Mouse (Mus musculus) neutrophil, adult 83 days (primary cell): Measurements from ENCODE around the gene Prss33. TPM values are rescaled to one million over a fixed set of nuclear protein-coding genes. Genes with fewer than 3 reads are reported as not detected.

Experiments
- total RNA-seq, 2 experiments: library from RNA; stranded (reverse); gene quantifications; one replicate each; pipeline ENCODE4 v1.2.4; 2023

Gene Prss33
- total RNA-seq = not detected

GRCm38 (mm10) chr17:23836006-23836575 lies at the start of gene Prss33:
Prss33 (minus strand) TSS chr17:23836056.

GRCm38 (mm10) chr17:23880576-23880975 lies 44.7 kb upstream of the Prss33 start, which contains the start of the genes Dcpp1 and Dcpp2:
Dcpp1 (plus strand) TSS chr17:23880876.
Dcpp2 (plus strand) TSS chr17:23880880.

GRCm38 (mm10) chr17:23867756-23868155 lies 31.9 kb upstream of the Prss33 start, which contains the start of gene Prss21:
Prss21 (plus strand) TSS chr17:23868056.

GRCm38 (mm10) chr17:23843812-23844273 lies 8.0 kb upstream of the Prss33 start, which contains the start of the genes Prss32 and Prss41:
Prss32 (plus strand) TSS chr17:23843855.
Prss41 (minus strand) TSS chr17:23844172.

GRCm38 (mm10) chr17:23829064-23829619 lies 6.7 kb downstream of the Prss33 start, which contains the start of gene Elob:
Elob (minus strand) TSS chr17:23829136.

GRCm38 (mm10) chr17:23790269-23791078 lies 45.4 kb downstream of the Prss33 start, which contains the start of gene Srrm2:
Srrm2 (plus strand) TSS chr17:23790532.

GRCm38 (mm10) chr17:23785561-23786471 lies 50.0 kb downstream of the Prss33 start, which contains the start of gene Flywch2:
Flywch2 (minus strand) TSS chr17:23786081.

Other genes starting within 250 kb of the Prss33 start
- gene Zfp13, start 236.6 kb downstream of the Prss33 start, total RNA-seq = under 1 TPM in 1 of 2 experiments, not detected in 1; 0.24 TPM
- gene Zscan10, start 235.2 kb downstream of the Prss33 start, total RNA-seq = not detected
- gene Mmp25, start 190.8 kb downstream of the Prss33 start, total RNA-seq = 100 to 1,000 TPM; 157 to 170 TPM
- gene Bicdl2, start 175.6 kb downstream of the Prss33 start, total RNA-seq = 1 to 10 TPM; 1.6 to 2.4 TPM
- gene Hcfc1r1, start 162.5 kb downstream of the Prss33 start, total RNA-seq = 10 to 100 TPM; 50.6 to 50.7 TPM
- gene Thoc6, start 162.2 kb downstream of the Prss33 start, total RNA-seq = 10 to 100 TPM; 19.0 to 19.2 TPM
- 1 to 10 TPM; 4.8 to 5.1 TPM for gene Tnfrsf12a, start 158.6 kb downstream of the Prss33 start, total RNA-seq
- not detected for gene Cldn6, start 156.8 kb downstream of the Prss33 start, total RNA-seq
- gene Cldn9, start 152.0 kb downstream of the Prss33 start, total RNA-seq = not detected
- not detected for gene 1520401A03Rik, start 113.3 kb downstream of the Prss33 start, total RNA-seq
- gene Pkmyt1, start 109.7 kb downstream of the Prss33 start, total RNA-seq = 10 to 100 TPM; 40.9 to 41.4 TPM
- 1 to 10 TPM; 3.2 to 5.1 TPM for gene Paqr4, start 95.2 kb downstream of the Prss33 start, total RNA-seq
- gene Kremen2, start 90.2 kb downstream of the Prss33 start, total RNA-seq = not detected
- 1 to 10 TPM; 8.7 to 9.6 TPM for gene Flywch1, start 64.5 kb downstream of the Prss33 start, total RNA-seq
- gene Flywch2, start 50.0 kb downstream of the Prss33 start, total RNA-seq = under 1 TPM in 1 of 2 experiments, not detected in 1; 0.53 TPM
- 100 to 1,000 TPM; 456 to 525 TPM for gene Srrm2, start 45.5 kb downstream of the Prss33 start, total RNA-seq
- gene Elob, start 6.9 kb downstream of the Prss33 start, total RNA-seq = 100 to 1,000 TPM; 176 to 182 TPM
- not detected for gene Prss32, start 7.8 kb upstream of the Prss33 start, total RNA-seq
- gene Prss41, start 8.1 kb upstream of the Prss33 start, total RNA-seq = not detected
- gene Prss21, start 32.0 kb upstream of the Prss33 start, total RNA-seq = not detected
- not detected for gene Dcpp1, start 44.8 kb upstream of the Prss33 start, total RNA-seq
- gene Dcpp2, start 44.8 kb upstream of the Prss33 start, total RNA-seq = not detected
- gene Dcpp3, start 81.4 kb upstream of the Prss33 start, total RNA-seq = not detected
- not detected for gene Sbp, start 105.6 kb upstream of the Prss33 start, total RNA-seq
- not detected for gene Sbpl, start 119.2 kb upstream of the Prss33 start, total RNA-seq
- not detected for gene Prss30, start 144.5 kb upstream of the Prss33 start, total RNA-seq
- not detected for gene Prss22, start 162.0 kb upstream of the Prss33 start, total RNA-seq
- not detected for gene Prss27, start 202.1 kb upstream of the Prss33 start, total RNA-seq
- 10 to 100 TPM; 13.1 to 16.4 TPM for gene Kctd5, start 237.4 kb upstream of the Prss33 start, total RNA-seq